Mouse (Mus musculus): Measurements from ENCODE around the gene Stx12. TPM values are rescaled to one million over a fixed set of nuclear protein-coding genes. Genes with fewer than 3 reads are reported as not detected.

Stx12 gene
- polyA plus RNA-seq, 1 experiment from 2014 or later = 100 TPM

DNA sequence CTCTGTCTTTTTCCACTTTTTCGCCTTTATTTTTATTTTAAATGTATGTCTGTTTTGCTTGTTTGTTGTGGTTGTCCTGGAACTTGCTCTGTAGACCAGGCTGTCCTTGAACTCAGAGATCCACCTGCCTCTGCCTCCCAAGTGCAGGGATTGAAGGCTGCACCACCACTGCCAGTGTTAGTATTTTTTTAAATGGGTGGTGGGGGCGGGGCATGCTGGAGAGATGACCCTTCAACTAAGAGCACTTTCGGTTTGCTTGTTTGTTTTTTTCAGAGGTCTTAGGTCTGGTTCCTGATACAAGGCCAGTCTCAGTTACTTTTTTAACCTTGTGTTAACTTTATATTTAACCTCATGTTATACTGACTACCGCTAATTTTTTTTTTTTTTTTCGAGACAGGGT lies 79.2 kb downstream of the Stx12 start:
- 88% methylated on average over 5 of the region's 5 CpGs for WGBS
- no peaks in the 10 kb centered on the region for H3K36me3 ChIP-seq
- no peak for ATAC-seq (ENCODE audit: low FRiP score)
- H3K4me3 ChIP-seq = no peak overlapping the region
- H3K4me1 ChIP-seq = no peaks in the 10 kb centered on the region
- H3K27ac ChIP-seq = no peak overlapping the region
- no peak overlapping the region for H3K4me2 ChIP-seq (replicated peaks)
- no peaks in the 10 kb centered on the region for H3K27me3 ChIP-seq
- H3K9me3 ChIP-seq (replicated peaks) = no peaks in the 10 kb centered on the region
- H3K9ac ChIP-seq = no peak overlapping the region

- ATAC-seq (ENCODE audit: low FRiP score) = no peak
- no peaks in the 10 kb centered on the region for H3K4me1 ChIP-seq
- no peak overlapping the region for H3K4me2 ChIP-seq (replicated peaks)
- no peaks in the 10 kb centered on the region for H3K27me3 ChIP-seq
- H3K36me3 ChIP-seq = no peaks in the 10 kb centered on the region
- H3K4me3 ChIP-seq = no peak overlapping the region
- H3K27ac ChIP-seq = no peak overlapping the region
- H3K9me3 ChIP-seq (replicated peaks) = no peaks in the 10 kb centered on the region
- H3K9ac ChIP-seq = no peak overlapping the region
- WGBS = 93% methylated on average over 6 of the region's 6 CpGs
Measured at GRCm38 (mm10) chr4:132804331-132804730, 80.0 kb downstream of the Stx12 start.

DNA sequence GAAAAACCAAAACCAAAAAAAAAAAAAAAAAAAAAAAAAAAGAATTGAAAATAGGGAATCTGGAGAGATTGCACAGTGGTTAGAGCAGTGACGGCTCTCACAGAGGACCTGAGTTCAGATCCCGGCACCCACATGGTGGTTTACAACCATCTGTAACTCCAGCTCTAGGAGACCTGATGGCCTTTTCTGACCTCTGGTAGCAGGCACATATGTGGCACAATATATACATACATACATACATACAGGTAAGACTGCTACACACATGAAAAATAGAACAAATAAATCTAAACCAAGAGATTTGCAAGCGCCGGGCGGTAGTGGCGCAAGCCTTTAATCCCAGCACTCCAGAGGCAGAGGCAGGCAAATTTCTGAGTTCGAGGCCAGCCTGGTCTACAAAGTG lies 80.4 kb downstream of the Stx12 start:
- no peak overlapping the region for H3K4me2 ChIP-seq (replicated peaks)
- 96% methylated on average over 7 of the region's 7 CpGs for WGBS
- no peak overlapping the region for H3K4me3 ChIP-seq
- H3K4me1 ChIP-seq = no peaks in the 10 kb centered on the region
- ATAC-seq (ENCODE audit: low FRiP score) = no peak
- no peak overlapping the region for H3K27ac ChIP-seq
- no peak overlapping the region for H3K9ac ChIP-seq
- no peaks in the 10 kb centered on the region for H3K9me3 ChIP-seq (replicated peaks)
- no peaks in the 10 kb centered on the region for H3K27me3 ChIP-seq
- H3K36me3 ChIP-seq = no peaks in the 10 kb centered on the region

Other genes starting within 250 kb of the Stx12 start
- gene Eya3, start 245.5 kb downstream of the Stx12 start, polyA plus RNA-seq (2016; fragmentation: Nextera tagmentation; extraction: Ambion mirVana) = 25.1 and 29.0 TPM in 2 replicates
- 4.6 and 5.8 TPM in 2 replicates for gene Xkr8, start 152.0 kb downstream of the Stx12 start, polyA plus RNA-seq (2016; fragmentation: Nextera tagmentation; extraction: Ambion mirVana)
- gene Smpdl3b, start 127.3 kb downstream of the Stx12 start, polyA plus RNA-seq (2016; fragmentation: Nextera tagmentation; extraction: Ambion mirVana) = 1.3 and 1.7 TPM in 2 replicates
- gene Rpa2, start 116.2 kb downstream of the Stx12 start, polyA plus RNA-seq (2016; fragmentation: Nextera tagmentation; extraction: Ambion mirVana) = 74.5 and 83.1 TPM in 2 replicates
- 0.63 and 1.0 TPM in 2 replicates for gene Themis2, start 88.1 kb downstream of the Stx12 start, polyA plus RNA-seq (2016; fragmentation: Nextera tagmentation; extraction: Ambion mirVana)
- 51.6 and 52.0 TPM in 2 replicates for gene Ppp1r8, start 41.3 kb downstream of the Stx12 start, polyA plus RNA-seq (2016; fragmentation: Nextera tagmentation; extraction: Ambion mirVana)
- 29.6 and 33.8 TPM in 2 replicates for gene Fam76a, start 38.0 kb upstream of the Stx12 start, polyA plus RNA-seq (2016; fragmentation: Nextera tagmentation; extraction: Ambion mirVana)
- 0.08 TPM in 1 of 2 replicates, not detected in the other for gene Fgr, start 89.6 kb upstream of the Stx12 start, polyA plus RNA-seq (2016; fragmentation: Nextera tagmentation; extraction: Ambion mirVana)
- 12.8 and 15.3 TPM in 2 replicates for gene Ahdc1, start 126.8 kb upstream of the Stx12 start, polyA plus RNA-seq (2016; fragmentation: Nextera tagmentation; extraction: Ambion mirVana)
- 49.0 and 49.1 TPM in 2 replicates for gene Wasf2, start 246.0 kb upstream of the Stx12 start, polyA plus RNA-seq (2016; fragmentation: Nextera tagmentation; extraction: Ambion mirVana)

All from hindbrain, embryonic 12.5 days (tissue).